Mouse (Mus musculus): ENCODE measurements at regions not wholly inside any gene's neighbourhood (a gene's known extent, or its start where the extent isn't known, plus 50 kb on each side); places are given as distances from the start of the nearest gene placed in this dataset.

- no peak for ATAC-seq (ENCODE audit: insufficient number of reproducible peaks, low FRiP score, low TSS enrichment)
These were observed 70.5 kb upstream of the Spaca7 start for GRCm38 (mm10) chr8:12502321-12502775.

- no peak for ATAC-seq (ENCODE audit: insufficient number of reproducible peaks, low FRiP score, low TSS enrichment)
These were observed 70.0 kb upstream of the Spaca7 start for GRCm38 (mm10) chr8:12502856-12503255.

- ATAC-seq (ENCODE audit: insufficient number of reproducible peaks, low FRiP score, low TSS enrichment), result no peak
These were observed 69.5 kb upstream of the Spaca7 start for GRCm38 (mm10) chr8:12503344-12503743.

- no peak for ATAC-seq (ENCODE audit: insufficient number of reproducible peaks, low FRiP score, low TSS enrichment)
These were observed 68.6 kb upstream of the Spaca7 start for GRCm38 (mm10) chr8:12504240-12504639.

- no peak for ATAC-seq (ENCODE audit: insufficient number of reproducible peaks, low FRiP score, low TSS enrichment)
These were observed 68.1 kb upstream of the Spaca7 start for GRCm38 (mm10) chr8:12504777-12505176.

GRCm38 (mm10) chr8:12510233-12510632, 62.6 kb upstream of the Spaca7 start:
- ATAC-seq (ENCODE audit: insufficient number of reproducible peaks, low FRiP score, low TSS enrichment), result no peak

GRCm38 (mm10) chr8:12513042-12513441, 59.8 kb upstream of the Spaca7 start:
- no peak for ATAC-seq (ENCODE audit: insufficient number of reproducible peaks, low FRiP score, low TSS enrichment)

GRCm38 (mm10) chr8:12514138-12514537, 58.7 kb upstream of the Spaca7 start:
- no peak for ATAC-seq (ENCODE audit: insufficient number of reproducible peaks, low FRiP score, low TSS enrichment)

GRCm38 (mm10) chr8:12521636-12522035, 51.2 kb upstream of the Spaca7 start:
- no peak for ATAC-seq (ENCODE audit: insufficient number of reproducible peaks, low FRiP score, low TSS enrichment)

Measured in cerebellum, adult (tissue).